Mouse (Mus musculus) neural tube, embryonic 11.5 days (tissue): ENCODE measurements at regions not wholly inside any gene's neighbourhood (a gene's known extent, or its start where the extent isn't known, plus 50 kb on each side); places are given as distances from the start of the nearest gene placed in this dataset.
A peak's percentile ranks its signal among the peaks of the same experiment; 100 is the strongest.
"Not testable (repeated sequence)": the region's sequence is repeated elsewhere in the genome, so short reads cannot be mapped to it uniquely, and the experiment has no call there.

ENCODE experiments used
- ATAC-seq: fragments of 200-750 bp; cut with Nextera tagmentation; 2 replicates; pipeline ENCODE4 v1.8.0; 2017; ENCODE audit warnings: moderate number of reproducible peaks, mild to moderate bottlenecking, moderate TSS enrichment, moderate library complexity; ENCODE audit not compliant: insufficient read depth, low FRiP score, low TSS enrichment
- DNase-seq: peaks from one replicate; pipeline ENCODE4 v3.0.0-alpha.2; 2015; ENCODE audit warnings: low spot score
- H3K27ac ChIP-seq: fragments of 300-500 bp; sonication (generic); 2 replicates; pipeline ENCODE4 v1.5.1; 2014; ENCODE audit warnings: low read depth, mild to moderate bottlenecking, low read length
- H3K27me3 ChIP-seq: fragments of 300-500 bp; sonication (generic); 2 replicates; pipeline ENCODE4 v1.6.1; 2014; ENCODE audit warnings: mild to moderate bottlenecking, low read length, mixed read lengths; ENCODE audit not compliant: control insufficient read depth, insufficient read depth
- H3K36me3 ChIP-seq: fragments of 300-500 bp; sonication (generic); 2 replicates; pipeline ENCODE4 v1.6.1; 2014; ENCODE audit warnings: mild to moderate bottlenecking, low read length, moderate library complexity, mixed read lengths; ENCODE audit not compliant: control insufficient read depth, insufficient read depth
- H3K4me1 ChIP-seq: fragments of 300-500 bp; sonication (generic); 2 replicates; pipeline ENCODE4 v1.6.1; 2014; ENCODE audit warnings: low read length, mixed read lengths; ENCODE audit not compliant: control insufficient read depth, insufficient read depth
- H3K4me2 ChIP-seq: fragments of 300-500 bp; sonication (generic); 2 replicates; pipeline ENCODE4 v1.6.1; 2014; ENCODE audit warnings: low read depth, mild to moderate bottlenecking, moderate library complexity
- H3K4me3 ChIP-seq: fragments of 300-500 bp; sonication (generic); 2 replicates; pipeline ENCODE4 v1.5.1; 2014; ENCODE audit warnings: low read depth, low read length
- H3K9ac ChIP-seq: fragments of 300-500 bp; sonication (generic); 2 replicates; pipeline ENCODE4 v1.6.1; 2014; ENCODE audit warnings: mild to moderate bottlenecking, low read length
- H3K9me3 ChIP-seq: fragments of 300-500 bp; sonication (generic); 2 replicates; pipeline ENCODE4 v1.6.1; 2016; ENCODE audit warnings: low read length; ENCODE audit not compliant: control insufficient read depth
- WGBS: fragments of 180-500 bp; shearing (Covaris S2); extraction: QIAGEN DNeasy Blood & Tissue Kit; methylation state at CpG from one replicate; pipeline ENCODE4 v1.1.7; 2014; 5-methylcytosine and 5-hydroxymethylcytosine counted together

DNA sequence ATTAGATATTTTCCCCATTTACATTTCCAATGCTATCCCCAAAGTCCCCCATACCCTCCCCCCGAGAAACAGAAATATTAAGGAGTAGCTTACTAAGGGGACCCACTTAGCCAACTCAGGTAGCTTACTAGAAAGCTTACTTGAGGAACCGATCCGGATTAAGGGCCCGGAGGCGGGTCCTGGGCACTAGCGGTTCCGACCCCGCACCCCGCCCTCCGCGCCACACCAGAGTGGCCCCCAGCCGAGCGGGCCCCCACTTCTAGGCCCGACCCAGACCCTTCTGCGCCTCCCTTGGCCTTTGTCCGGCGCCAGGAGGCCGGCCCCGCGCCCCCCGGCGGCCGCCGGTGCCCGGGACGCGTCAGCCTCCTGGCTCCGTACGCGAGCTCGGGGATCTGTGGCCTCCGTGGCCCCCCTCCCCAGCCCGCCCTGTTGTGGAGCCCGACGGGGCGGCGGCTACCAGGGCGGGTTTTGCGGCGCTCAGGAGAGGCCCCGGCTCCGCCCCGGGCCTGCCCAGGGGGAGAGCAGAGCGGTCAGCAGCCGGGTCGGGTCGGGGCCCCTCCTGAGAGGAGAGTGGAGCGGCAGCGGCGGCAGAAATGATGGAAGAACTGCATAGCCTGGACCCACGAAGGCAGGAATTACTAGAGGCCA, 106.5 kb downstream of the Zfp600 start:
- not testable (repeated sequence) for H3K4me1 ChIP-seq, H3K27ac ChIP-seq, H3K36me3 ChIP-seq, H3K27me3 ChIP-seq, H3K9me3 ChIP-seq
- Histone ChIP-seq H3K4me3 (peak overlapping the region; percentile 34), H3K9ac (peak overlapping the region; percentile 60; the same call in 1 of the 2 replicates), H3K4me2 (peak overlapping the region; percentile 38)
- DNase-seq, result peak; percentile 9
- 9% methylated on average over 26 of the region's 51 CpGs for WGBS
- peak; percentile 92 for ATAC-seq

DNA sequence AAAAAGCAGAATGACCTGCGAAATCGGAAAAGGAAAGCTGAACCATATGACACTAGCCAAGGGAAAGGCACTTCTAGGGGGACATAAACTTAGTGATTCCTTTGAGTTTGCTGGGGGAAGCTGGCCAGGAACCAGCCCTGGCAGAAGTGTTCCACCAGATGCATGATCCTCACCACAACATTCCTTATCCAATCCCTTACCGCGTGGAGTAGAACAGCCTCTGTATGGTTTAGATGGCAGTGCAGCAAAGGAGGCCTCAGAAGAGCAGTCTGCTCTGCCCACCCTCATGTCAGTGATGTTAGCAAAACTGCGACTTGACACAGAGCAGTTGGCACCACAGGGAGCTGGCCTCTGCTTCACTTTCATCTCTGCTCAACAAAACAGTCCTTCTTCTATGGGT, 107.2 kb downstream of the Zfp600 start:
- H3K4me1 ChIP-seq, H3K27ac ChIP-seq, H3K27me3 ChIP-seq, DNase-seq, H3K9me3 ChIP-seq, H3K4me3 ChIP-seq, ATAC-seq, H3K36me3 ChIP-seq, H3K4me2 ChIP-seq, H3K9ac ChIP-seq: not testable (repeated sequence)
- WGBS, result 53% methylated on average over 2 of the region's 5 CpGs

DNA sequence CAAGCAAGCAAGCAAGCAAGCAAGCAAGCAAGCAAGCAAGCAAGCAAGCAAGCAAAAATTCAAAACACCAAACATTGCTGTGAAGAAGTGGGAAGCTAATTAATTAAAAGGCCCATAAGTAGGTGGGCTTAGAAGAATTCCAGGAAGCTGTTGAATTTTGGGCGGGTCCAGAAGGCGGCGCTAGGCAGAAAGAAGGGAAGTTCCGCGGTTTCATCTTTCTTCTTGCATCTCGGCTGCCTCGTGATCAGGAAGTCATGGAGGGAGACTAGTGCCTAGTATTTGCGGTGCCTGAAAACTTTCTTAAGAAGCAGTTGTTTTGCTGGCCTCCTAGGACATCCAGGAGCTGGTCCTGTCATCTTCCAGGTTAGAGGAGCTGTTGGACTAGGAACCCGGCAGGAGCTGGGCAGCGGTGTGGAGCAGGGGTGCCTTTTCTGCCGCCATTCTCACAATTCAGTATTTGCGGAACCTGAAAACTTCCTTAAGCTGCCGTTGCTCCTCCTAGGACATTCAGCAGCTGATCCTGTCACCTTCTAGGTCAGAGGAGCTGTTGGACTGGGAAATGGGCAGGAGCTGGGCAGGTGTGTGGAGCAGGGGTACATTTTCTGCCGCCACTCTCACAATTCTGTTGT, 113.6 kb downstream of the Zfp600 start:
- H3K4me1 ChIP-seq, DNase-seq, ATAC-seq, H3K4me2 ChIP-seq, H3K27me3 ChIP-seq, H3K36me3 ChIP-seq, H3K9ac ChIP-seq, H3K9me3 ChIP-seq, H3K4me3 ChIP-seq, H3K27ac ChIP-seq: not testable (repeated sequence)
- no CpG with 5 or more reads among the region's 14 CpGs for WGBS
